Mouse (Mus musculus): ENCODE data around the gene Fus.

- TF ChIP-seq POLR2A (IDR thresholded peaks at IDR 0.05; ENCODE audit: low read depth, low read length) (no peak), CTCF (IDR thresholded peaks at IDR 0.05; ENCODE audit: extremely low read depth, insufficient read length, insufficient replicate concordance, low read depth, low read length) (peak; percentile 59; the same call in 1 of the 2 replicates)
These were observed 49.1 kb upstream of the Fus start for GRCm38 (mm10) chr7:127918203-127918602.
